Comparison of ENCODE assay signal across 32 mouse cellular contexts in genomic region chr7:83117065-83117464, GRCm38 (mm10).
"Had no signal": no experiment of that assay in that cellular context is flagged by ENCODE, and none has a peak within 500 bp of the region (broad histone marks: within the 10 kb centered on the region; RNA-seq: fewer than 3 reads in every experiment).

No protein-coding gene starts in this region.

- H3K9ac ChIP-seq: limb, embryonic 12.5 days; limb, embryonic 13.5 days; limb, embryonic 15.5 days; liver, embryonic 12.5 days; liver, embryonic 13.5 days; liver, embryonic 14.5 days; liver, embryonic 15.5 days; liver, postnatal 0 days; lung, embryonic 14.5 days; lung, embryonic 15.5 days; midbrain, embryonic 12.5 days; midbrain, embryonic 13.5 days; midbrain, embryonic 15.5 days had no signal

- H3K27ac ChIP-seq: left cerebral cortex, adult 2 months; limb, embryonic 10.5 days; limb, embryonic 12.5 days; limb, embryonic 13.5 days; limb, embryonic 15.5 days; liver, embryonic 12.5 days; liver, embryonic 13.5 days; liver, embryonic 14.5 days; liver, embryonic 15.5 days; lung, embryonic 15.5 days; macrophage; midbrain, embryonic 10.5 days; midbrain, embryonic 12.5 days; midbrain, embryonic 13.5 days; midbrain, embryonic 15.5 days had no signal

- H3K27me3 ChIP-seq: limb, embryonic 12.5 days; limb, embryonic 13.5 days; limb, embryonic 15.5 days; liver, embryonic 12.5 days; liver, embryonic 13.5 days; liver, embryonic 15.5 days; lung, embryonic 15.5 days; midbrain, embryonic 12.5 days; midbrain, embryonic 13.5 days; midbrain, embryonic 15.5 days had no signal

- H3K4me1 ChIP-seq: limb, embryonic 10.5 days; limb, embryonic 12.5 days; limb, embryonic 13.5 days; liver, embryonic 12.5 days; liver, embryonic 13.5 days; liver, embryonic 15.5 days; midbrain, embryonic 10.5 days; midbrain, embryonic 12.5 days; midbrain, embryonic 13.5 days; midbrain, embryonic 15.5 days had no signal

- ATAC-seq: liver, embryonic 12.5 days; liver, postnatal 0 days; lung, postnatal 0 days; midbrain, embryonic 13.5 days; midbrain, embryonic 15.5 days; midbrain, embryonic 16.5 days had no signal

- DNase-seq: left cerebral cortex, postnatal 4 days; liver; liver, embryonic 13.5 days; liver, postnatal 0 days; lung, adult 18-20 months; lung, adult 2 months; lung, embryonic 14.5 days; lung, postnatal 10 days; lung, postnatal 14 days; lung, postnatal 36 days; lung, postnatal 4 days; midbrain, embryonic 14.5 days had no signal

- H3K4me3 ChIP-seq: left cerebral cortex, adult 2 months; limb, embryonic 10.5 days; limb, embryonic 12.5 days; limb, embryonic 13.5 days; limb, embryonic 15.5 days; liver, embryonic 12.5 days; liver, embryonic 13.5 days; liver, embryonic 15.5 days; lung, embryonic 15.5 days; megakaryocyte, embryonic 14.5 days; midbrain, embryonic 10.5 days; midbrain, embryonic 12.5 days; midbrain, embryonic 13.5 days; midbrain, embryonic 15.5 days; myocyte had no signal

- H3K4me2 ChIP-seq: limb, embryonic 12.5 days; limb, embryonic 13.5 days; limb, embryonic 15.5 days; liver, embryonic 11.5 days; liver, embryonic 12.5 days; liver, embryonic 13.5 days; liver, embryonic 15.5 days; lung, embryonic 14.5 days; lung, embryonic 15.5 days; midbrain, embryonic 11.5 days; midbrain, embryonic 12.5 days; midbrain, embryonic 13.5 days; midbrain, embryonic 15.5 days had no signal

- H3K36me3 ChIP-seq: limb, embryonic 10.5 days; limb, embryonic 12.5 days; limb, embryonic 13.5 days; limb, embryonic 15.5 days; liver, embryonic 12.5 days; liver, embryonic 13.5 days; liver, embryonic 15.5 days; lung, embryonic 15.5 days; midbrain, embryonic 10.5 days; midbrain, embryonic 12.5 days; midbrain, embryonic 13.5 days; midbrain, embryonic 15.5 days had no signal

- H3K9me3 ChIP-seq: limb, embryonic 10.5 days; limb, embryonic 12.5 days; limb, embryonic 13.5 days; limb, embryonic 15.5 days; liver, embryonic 12.5 days; liver, embryonic 13.5 days; liver, embryonic 15.5 days; lung, embryonic 15.5 days; megakaryocyte, embryonic 14.5 days; midbrain, embryonic 10.5 days; midbrain, embryonic 12.5 days; midbrain, embryonic 13.5 days; midbrain, embryonic 15.5 days had no signal
